In genomic region chr9:102643486-102644101, GRCm38 (mm10) we compare ENCODE assay signal across 8 mouse cellular contexts. TPM values are rescaled to one million over a fixed set of nuclear protein-coding genes. Genes with fewer than 3 reads are reported as not detected.
DNase-seq lines count a peak whose midpoint lies in the region; ATAC-seq lines count a peak whose summit lies in the region.

No protein-coding gene starts in this region.

- WGBS in embryonic facial prominence, embryonic 14.5 days = 3% methylated on average over 10 of the region's 10 CpGs
- WGBS in heart, embryonic 12.5 days = 12% methylated on average over 10 of the region's 10 CpGs
- 7% methylated on average over 10 of the region's 10 CpGs for WGBS in kidney, embryonic 14.5 days
- 2% methylated on average over 10 of the region's 10 CpGs for WGBS in stomach, embryonic 14.5 days

- peak overlapping the region; percentile 38; the same call in 1 of the 2 replicates for H3K9ac ChIP-seq in embryonic facial prominence, embryonic 14.5 days (ENCODE audit: low read depth, low read length)
- 0 out of 2 replicates have a peak overlapping the region, but pooled peaks have one; percentile 42 for H3K9ac ChIP-seq in heart, embryonic 12.5 days
- H3K9ac ChIP-seq in kidney, embryonic 14.5 days (ENCODE audit: low read depth, low read length) = peak overlapping the region; percentile 34; the same call in 1 of the 2 replicates
- H3K9ac ChIP-seq in stomach, embryonic 14.5 days (replicated peaks; ENCODE audit: low read depth, low read length) = no peak overlapping the region

- peak overlapping the region; percentile 95 for H3K27ac ChIP-seq in embryonic facial prominence, embryonic 14.5 days (replicated peaks; ENCODE audit: low read depth, low read length)
- peak overlapping the region; percentile 87 for H3K27ac ChIP-seq in heart, embryonic 12.5 days (ENCODE audit: poor library complexity, severe bottlenecking)
- H3K27ac ChIP-seq in kidney, embryonic 14.5 days (ENCODE audit: low read depth, low read length) = peak overlapping the region; percentile 93
- peak overlapping the region; percentile 96 for H3K27ac ChIP-seq in stomach, embryonic 14.5 days (ENCODE audit: low read length)

- H3K4me3 ChIP-seq in embryonic facial prominence, embryonic 14.5 days (ENCODE audit: low read depth, low read length) = peak overlapping the region; percentile 10
- H3K4me3 ChIP-seq in heart, embryonic 12.5 days = peak overlapping the region; percentile 20; the same call in 1 of the 2 replicates
- no peak overlapping the region for H3K4me3 ChIP-seq in kidney, embryonic 14.5 days (ENCODE audit: low read length)
- no peak overlapping the region for H3K4me3 ChIP-seq in stomach, embryonic 14.5 days (ENCODE audit: low read depth, low read length)

- peak; percentile 71 to 77 for DNase-seq in left cerebral cortex, postnatal 10 days (ENCODE audit: extremely low spot score in 1 of 2, low spot score in 2 of 2)
- DNase-seq in left cerebral cortex, adult 9 months (ENCODE audit: low spot score in 2 of 2) = no peak
- DNase-seq in embryonic facial prominence, embryonic 14.5 days (ENCODE audit: low spot score) = peak; percentile 97
- peak; percentile 92 for DNase-seq in lung, postnatal 10 days

- intact Hi-C loops in left cerebral cortex, postnatal 10 days (cut with DNase I) = no loop called here

- no peaks in the 10 kb centered on the region for H3K9me3 ChIP-seq in embryonic facial prominence, embryonic 14.5 days (ENCODE audit: control insufficient read depth, low read length)
- H3K9me3 ChIP-seq in heart, embryonic 12.5 days (replicated peaks) = no peaks in the 10 kb centered on the region
- no peaks in the 10 kb centered on the region; the same call in 1 of the 2 replicates for H3K9me3 ChIP-seq in kidney, embryonic 14.5 days (ENCODE audit: control insufficient read depth, low read length)
- H3K9me3 ChIP-seq in stomach, embryonic 14.5 days (ENCODE audit: control insufficient read depth, low read depth, low read length) = no peaks in the 10 kb centered on the region

- peak overlapping the region; percentile 43 for H3K4me2 ChIP-seq in embryonic facial prominence, embryonic 14.5 days (ENCODE audit: low read depth, low read length)
- peak overlapping the region; percentile 59 for H3K4me2 ChIP-seq in heart, embryonic 12.5 days
- H3K4me2 ChIP-seq in kidney, embryonic 14.5 days (replicated peaks; ENCODE audit: low read depth, low read length) = peak overlapping the region; percentile 42
- H3K4me2 ChIP-seq in stomach, embryonic 14.5 days (replicated peaks; ENCODE audit: low read depth, low read length) = peak overlapping the region; percentile 39

- H3K4me1 ChIP-seq in embryonic facial prominence, embryonic 14.5 days (ENCODE audit: control insufficient read depth, insufficient read depth, low read length) = peaks cover 54% of the 10 kb centered on the region
- H3K4me1 ChIP-seq in heart, embryonic 12.5 days (replicated peaks) = peaks cover 41% of the 10 kb centered on the region
- peaks cover 26% of the 10 kb centered on the region; the same call in 1 of the 2 replicates for H3K4me1 ChIP-seq in kidney, embryonic 14.5 days (ENCODE audit: control insufficient read depth, insufficient read depth, low read length)
- peaks cover 39% of the 10 kb centered on the region for H3K4me1 ChIP-seq in stomach, embryonic 14.5 days (ENCODE audit: control insufficient read depth, insufficient read depth, low read length)

- ATAC-seq in embryonic facial prominence, embryonic 14.5 days (ENCODE audit: low read depth) = peak; percentile 94
- peak; percentile 60; the same call in 1 of the 2 replicates for ATAC-seq in heart, embryonic 12.5 days (ENCODE audit: insufficient number of reproducible peaks, low FRiP score)
- ATAC-seq in kidney, embryonic 14.5 days (ENCODE audit: low FRiP score, low TSS enrichment) = peak; percentile 89
- ATAC-seq in stomach, embryonic 14.5 days (ENCODE audit: insufficient number of reproducible peaks, insufficient read depth, low FRiP score, low read depth) = peak; percentile 86; the same call in 1 of the 2 replicates
- ATAC-seq in megakaryocyte-erythroid progenitor cell, adult 5-6 weeks (replicated peaks; ENCODE audit: low FRiP score, low TSS enrichment, poor library complexity, severe bottlenecking) = no peak

- no peaks in the 10 kb centered on the region for H3K27me3 ChIP-seq in embryonic facial prominence, embryonic 14.5 days (replicated peaks; ENCODE audit: control insufficient read depth, insufficient read depth, low read length)
- H3K27me3 ChIP-seq in heart, embryonic 12.5 days (replicated peaks) = no peaks in the 10 kb centered on the region
- H3K27me3 ChIP-seq in kidney, embryonic 14.5 days (ENCODE audit: control insufficient read depth, insufficient read depth, low read length) = no peaks in the 10 kb centered on the region
- no peaks in the 10 kb centered on the region for H3K27me3 ChIP-seq in stomach, embryonic 14.5 days (ENCODE audit: control insufficient read depth, insufficient read depth, low read length)

- no peaks in the 10 kb centered on the region for H3K36me3 ChIP-seq in embryonic facial prominence, embryonic 14.5 days (ENCODE audit: control insufficient read depth, insufficient read depth, low read length)
- H3K36me3 ChIP-seq in heart, embryonic 12.5 days = no peaks in the 10 kb centered on the region
- H3K36me3 ChIP-seq in kidney, embryonic 14.5 days (ENCODE audit: control insufficient read depth, insufficient read depth, low read length) = no peaks in the 10 kb centered on the region
- H3K36me3 ChIP-seq in stomach, embryonic 14.5 days (ENCODE audit: control insufficient read depth, insufficient read depth, low read length) = no peaks in the 10 kb centered on the region

RNA-seq across cellular contexts. Expression of gene Cep63, which starts 17.3 kb away (rescaled TPM):
- 10 to 100 TPM; 26.8 to 28.7 TPM for total RNA-seq in left cerebral cortex, postnatal 10 days (2021)
- 40.7 and 47.0 TPM in 2 replicates for polyA plus RNA-seq in embryonic facial prominence, embryonic 14.5 days (2014; fragmentation: Nextera tagmentation; extraction: Ambion mirVana)
- 44.2 and 51.4 TPM in 2 replicates for polyA plus RNA-seq in heart, embryonic 12.5 days (2016; fragmentation: Nextera tagmentation; extraction: Ambion mirVana)
- polyA plus RNA-seq in kidney, embryonic 14.5 days (2014; fragmentation: Nextera tagmentation; extraction: Ambion mirVana) = 49.4 and 51.7 TPM in 2 replicates
- 42.7 and 46.4 TPM in 2 replicates for polyA plus RNA-seq in stomach, embryonic 14.5 days (2014; fragmentation: Nextera tagmentation; extraction: Ambion mirVana)
- 38.6 and 40.1 TPM in 2 replicates for total RNA-seq in megakaryocyte-erythroid progenitor cell, adult 5-6 weeks (2014; fragmentation: Nextera tagmentation)
- 52.7 and 63.8 TPM in 2 replicates for total RNA-seq in megakaryocyte-erythroid progenitor cell, adult 5-6 weeks (2017)

RNA-seq across cellular contexts. Expression of gene Anapc13, which starts 17.5 kb away (rescaled TPM):
- total RNA-seq in left cerebral cortex, postnatal 10 days (2021) = 10 to 100 TPM; 95.2 to 96.2 TPM
- 175 and 190 TPM in 2 replicates for polyA plus RNA-seq in embryonic facial prominence, embryonic 14.5 days (2014; fragmentation: Nextera tagmentation; extraction: Ambion mirVana)
- 227 and 238 TPM in 2 replicates for polyA plus RNA-seq in heart, embryonic 12.5 days (2016; fragmentation: Nextera tagmentation; extraction: Ambion mirVana)
- 197 and 249 TPM in 2 replicates for polyA plus RNA-seq in kidney, embryonic 14.5 days (2014; fragmentation: Nextera tagmentation; extraction: Ambion mirVana)
- polyA plus RNA-seq in stomach, embryonic 14.5 days (2014; fragmentation: Nextera tagmentation; extraction: Ambion mirVana) = 209 and 226 TPM in 2 replicates
- 132 and 143 TPM in 2 replicates for total RNA-seq in megakaryocyte-erythroid progenitor cell, adult 5-6 weeks (2014; fragmentation: Nextera tagmentation)
- 106 and 202 TPM in 2 replicates for total RNA-seq in megakaryocyte-erythroid progenitor cell, adult 5-6 weeks (2017)

Comparison
In these comparisons a context has a peak if more than half of its experiments do, and no peak if none do; other contexts are left out.
1. DNase-seq: peak in left cerebral cortex, postnatal 10 days (2 of 2), embryonic facial prominence, embryonic 14.5 days (single experiment) and lung, postnatal 10 days (single experiment); none in left cerebral cortex, adult 9 months (0 of 2).
2. H3K4me3 ChIP-seq: peak in embryonic facial prominence, embryonic 14.5 days (single experiment) and heart, embryonic 12.5 days (single experiment); none in kidney, embryonic 14.5 days (single experiment) and stomach, embryonic 14.5 days (single experiment).
3. Peak in every context shown above with its lines, with median percentiles within 50 percentile points of each other: H3K27ac ChIP-seq and H3K4me2 ChIP-seq.